ENCODE assay signal across 10 mouse cellular contexts in the genomic region with DNA sequence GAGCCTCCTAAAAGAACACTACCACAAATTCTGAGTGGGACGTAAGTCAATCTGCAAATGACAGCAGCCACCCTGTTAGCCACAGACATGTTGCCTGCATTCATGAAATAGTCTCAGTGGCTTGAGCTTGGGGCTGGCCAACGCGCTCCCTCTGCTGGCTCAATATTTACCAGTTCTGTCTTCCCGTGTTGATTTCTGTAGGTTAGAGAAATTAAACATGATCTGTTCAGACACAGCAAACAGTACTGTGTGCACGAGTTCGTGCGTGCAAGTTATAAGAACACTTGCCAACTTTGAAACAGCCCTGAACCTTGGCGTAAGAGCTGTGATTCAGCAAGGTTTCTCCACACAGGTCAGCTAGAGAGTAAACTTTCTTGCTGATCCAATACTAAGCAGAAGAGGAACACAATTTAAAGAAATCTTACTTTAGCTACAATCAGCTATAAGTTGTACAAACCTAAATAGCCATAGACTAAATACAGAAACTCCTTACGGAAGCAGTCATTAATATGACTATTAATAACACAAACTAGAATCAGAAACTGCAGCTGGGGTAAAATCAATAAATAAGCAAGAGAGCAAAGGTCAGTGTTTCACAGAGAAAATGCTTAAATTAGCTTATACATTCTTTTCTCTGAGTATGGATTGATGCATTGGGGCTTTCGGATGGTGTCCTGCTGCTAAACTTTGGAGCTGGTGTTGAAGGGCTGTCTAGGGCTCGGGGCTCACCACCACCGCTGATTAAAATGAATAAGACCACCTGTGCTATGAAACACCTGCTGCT. TPM values are rescaled to one million over a fixed set of nuclear protein-coding genes. Genes with fewer than 3 reads are reported as not detected.
DNase-seq lines count a peak whose midpoint lies in the region; ATAC-seq and TF ChIP-seq lines count a peak whose summit lies in the region.
"Had no signal": no experiment of that assay in that cellular context is flagged by ENCODE, and none has a peak within 500 bp of the region (broad histone marks: within the 10 kb centered on the region; RNA-seq: fewer than 3 reads in every experiment).

No protein-coding gene starts in this region.

- no peaks in the 10 kb centered on the region for H3K27me3 ChIP-seq in intestine, postnatal 0 days (replicated peaks; ENCODE audit: control insufficient read depth, insufficient read depth, low read length)
- H3K27me3 ChIP-seq in limb, embryonic 14.5 days (ENCODE audit: control insufficient read depth, insufficient read depth, low read length): no peaks in the 10 kb centered on the region
- H3K27me3 ChIP-seq in small intestine, adult 2 months (ENCODE audit: control insufficient read depth, insufficient read depth, low read length): no peaks in the 10 kb centered on the region
- H3K27me3 ChIP-seq: neural tube, embryonic 13.5 days had no signal

- DNase-seq in heart, postnatal 14 days: peak; percentile 1 to 18
- no peak for DNase-seq in heart, adult 8-10 months (ENCODE audit: low spot score)
- DNase-seq in NIH3T3 (ENCODE audit: low read depth): peak; percentile 7
- DNase-seq in embryo, embryonic 10 days (ENCODE audit: low spot score): peak; percentile 65
- DNase-seq in limb, embryonic 14.5 days (ENCODE audit: low spot score): peak; percentile 44

- no peaks in the 10 kb centered on the region for H3K4me1 ChIP-seq in intestine, postnatal 0 days (replicated peaks; ENCODE audit: control insufficient read depth, insufficient read depth, low read length)
- no peaks in the 10 kb centered on the region for H3K4me1 ChIP-seq in limb, embryonic 14.5 days (ENCODE audit: control insufficient read depth, insufficient read depth, low read length)
- H3K4me1 ChIP-seq in small intestine, adult 2 months (ENCODE audit: control insufficient read depth, insufficient read depth, insufficient read length, low read length): no peaks in the 10 kb centered on the region
- H3K4me1 ChIP-seq: neural tube, embryonic 13.5 days had no signal

- H3K9ac ChIP-seq in intestine, postnatal 0 days (ENCODE audit: low read depth, low read length): no peak overlapping the region
- no peak overlapping the region for H3K9ac ChIP-seq in limb, embryonic 14.5 days (ENCODE audit: low read depth, low read length, severe bottlenecking)
- H3K9ac ChIP-seq: neural tube, embryonic 13.5 days had no signal

- H3K4me3 ChIP-seq in intestine, postnatal 0 days (ENCODE audit: low read depth, low read length): no peak overlapping the region
- H3K4me3 ChIP-seq in limb, embryonic 14.5 days (replicated peaks; ENCODE audit: low read length): no peak overlapping the region
- no peak overlapping the region for H3K4me3 ChIP-seq in small intestine, adult 2 months (ENCODE audit: low read depth, low read length)
- H3K4me3 ChIP-seq: neural tube, embryonic 13.5 days had no signal

- peak; percentile 87 for TF ChIP-seq CTCF in intestine, postnatal 0 days (IDR thresholded peaks at IDR 0.05; ENCODE audit: low read depth)
- peak; percentile 42; the same call in 1 of the 2 replicates for TF ChIP-seq CTCF in small intestine, adult 2 months (IDR thresholded peaks at IDR 0.05; ENCODE audit: extremely low read depth, insufficient read length, insufficient replicate concordance, low read depth, low read length)

- peak; percentile 78 for ATAC-seq in intestine, postnatal 0 days
- no peak for ATAC-seq in limb, embryonic 14.5 days (ENCODE audit: low FRiP score, low read depth)
- ATAC-seq in granulocyte monocyte progenitor cell, adult 5-6 weeks (replicated peaks; ENCODE audit: poor library complexity, severe bottlenecking): no peak

- TF ChIP-seq POLR2A in limb, embryonic 14.5 days (IDR thresholded peaks at IDR 0.05; ENCODE audit: borderline replicate concordance, extremely low read depth, insufficient read depth, insufficient read length): no peak
- no peak for TF ChIP-seq POLR2A in small intestine, adult 2 months (IDR thresholded peaks at IDR 0.05; ENCODE audit: low read depth, low read length)

- H3K4me2 ChIP-seq in intestine, postnatal 0 days (replicated peaks; ENCODE audit: low read depth): peak overlapping the region; percentile 41
- H3K4me2 ChIP-seq in limb, embryonic 14.5 days (replicated peaks; ENCODE audit: low read depth, low read length, severe bottlenecking): no peak overlapping the region
- H3K4me2 ChIP-seq: neural tube, embryonic 13.5 days had no signal

- H3K36me3 ChIP-seq in intestine, postnatal 0 days (ENCODE audit: control insufficient read depth, insufficient read depth): no peaks in the 10 kb centered on the region
- H3K36me3 ChIP-seq in limb, embryonic 14.5 days (ENCODE audit: control insufficient read depth, insufficient read depth, low read length): no peaks in the 10 kb centered on the region
- H3K36me3 ChIP-seq in small intestine, adult 2 months (ENCODE audit: control insufficient read depth, insufficient read depth, low read length): no peaks in the 10 kb centered on the region
- H3K36me3 ChIP-seq: neural tube, embryonic 13.5 days had no signal

- H3K9me3 ChIP-seq in intestine, postnatal 0 days (ENCODE audit: control insufficient read depth): no peaks in the 10 kb centered on the region
- no peaks in the 10 kb centered on the region for H3K9me3 ChIP-seq in limb, embryonic 14.5 days (ENCODE audit: control insufficient read depth, low read length)
- H3K9me3 ChIP-seq: neural tube, embryonic 13.5 days had no signal

- intact Hi-C loops in heart, postnatal 14 days (cut with DNase I): loop anchor here (2.0 kb wide), 1 partner anchor 90 kb away; no protein-coding TSS in a partner anchor

- H3K27ac ChIP-seq in intestine, postnatal 0 days (ENCODE audit: low read depth, low read length): no peak overlapping the region
- H3K27ac ChIP-seq in limb, embryonic 14.5 days (replicated peaks; ENCODE audit: low read depth, low read length): no peak overlapping the region
- H3K27ac ChIP-seq in small intestine, adult 2 months (ENCODE audit: insufficient read depth, low read depth, low read length): no peak overlapping the region
- H3K27ac ChIP-seq: neural tube, embryonic 13.5 days had no signal

- 22% methylated on average over 12 of the region's 12 CpGs for WGBS in intestine, postnatal 0 days
- 60% methylated on average over 12 of the region's 12 CpGs for WGBS in limb, embryonic 14.5 days
- 16% methylated on average over 12 of the region's 12 CpGs for WGBS in small intestine, adult 2 months

RNA-seq across cellular contexts. Expression of a gene that starts 31.9 kb away (rescaled TPM):
- not detected for total RNA-seq in heart, postnatal 14 days (2021)
- total RNA-seq in heart, adult 8-10 months (2022): not detected
- 4.7 and 5.5 TPM in 2 replicates for polyA plus RNA-seq in intestine, postnatal 0 days (2015; fragmentation: Nextera tagmentation; extraction: Ambion mirVana)
- polyA plus RNA-seq in limb, embryonic 14.5 days (2012; rRNA removed): not detected in 2 replicates
- not detected in 2 replicates for polyA plus RNA-seq in limb, embryonic 14.5 days (2014; fragmentation: Nextera tagmentation; extraction: Ambion mirVana)
- polyA plus RNA-seq in small intestine, adult 2 months (2012; rRNA removed): 0.03 and 7.7 TPM in 2 replicates
- not detected in 2 replicates for total RNA-seq in granulocyte monocyte progenitor cell, adult 5-6 weeks (2014; fragmentation: Nextera tagmentation)
- not detected in 2 replicates for total RNA-seq in granulocyte monocyte progenitor cell, adult 5-6 weeks (2017)
- polyA plus RNA-seq: heart, embryonic 16.5 days; neural tube, embryonic 13.5 days had no signal
